Mouse (Mus musculus) lung, adult 2 months (tissue): ENCODE data around the gene Gse1. TPM values are rescaled to one million over a fixed set of nuclear protein-coding genes. Genes with fewer than 3 reads are reported as not detected.

Experiments used
- DNase-seq: peaks from one replicate; pipeline ENCODE4 v3.0.0; 2022
- H3K4me1 ChIP-seq: fragments of 200-500 bp; 2 replicates; pipeline ENCODE4 v1.6.1; 2011; ENCODE audit warnings: low read length; ENCODE audit not compliant: control insufficient read depth, insufficient read depth
- H3K4me3 ChIP-seq: fragments of 200-500 bp; replicated peaks from 2 replicates; pipeline ENCODE3; 2011; ENCODE audit warnings: low read depth, mild to moderate bottlenecking, control low read depth, low read length; ENCODE audit errors: extremely low read depth
- CTCF ChIP-seq: fragments of 200-500 bp; IDR thresholded peaks from 2 replicates; pipeline ENCODE4 v1.5.1; 2011; ENCODE audit warnings: mild to moderate bottlenecking, low read length, control low read depth; ENCODE audit not compliant: insufficient read depth
- POLR2A ChIP-seq: fragments of 200-500 bp; IDR thresholded peaks from 2 replicates; pipeline ENCODE4 v1.6.1; 2011; ENCODE audit warnings: low read depth, mild to moderate bottlenecking, control low read depth, low read length, borderline replicate concordance; ENCODE audit errors: extremely low read depth
- WGBS: fragments of 180-500 bp; shearing (Covaris S2); methylation state at CpG from one replicate; pipeline ENCODE4 v1.1.7; 2018; 5-methylcytosine and 5-hydroxymethylcytosine counted together
- polyA plus RNA-seq: library from polyadenylated mRNA; depleted of rRNA; stranded (reverse); fragments of >200 nt; gene quantifications from 2 replicates; pipeline ENCODE4 v1.2.3, GENCODE M21; 2012

Gene Gse1
- polyA plus RNA-seq, 1 experiment, result 35.6 TPM

GRCm38 (mm10) chr8:120556198-120556892 is 328.1 kb downstream of the Gse1 start:
- no peak for DNase-seq
- no peak overlapping the region for H3K4me3 ChIP-seq
- H3K4me1 ChIP-seq, result no peaks in the 10 kb centered on the region
- no peak for TF ChIP-seq CTCF
- no peak for TF ChIP-seq POLR2A
- WGBS, result 73% methylated on average over 20 of the region's 20 CpGs

GRCm38 (mm10) chr8:120557170-120557965 is 329.1 kb downstream of the Gse1 start:
- H3K4me3 ChIP-seq, result no peak overlapping the region
- H3K4me1 ChIP-seq, result peaks cover 2% of the 10 kb centered on the region; the same call in 1 of the 2 replicates
- DNase-seq, result no peak
- TF ChIP-seq POLR2A, result no peak
- TF ChIP-seq CTCF, result no peak
- WGBS, result 58% methylated on average over 15 of the region's 15 CpGs

GRCm38 (mm10) chr8:120558162-120558561 is 329.9 kb downstream of the Gse1 start:
- WGBS, result 65% methylated on average over 4 of the region's 4 CpGs

GRCm38 (mm10) chr8:120559654-120560053 is 331.4 kb downstream of the Gse1 start:
- H3K4me1 ChIP-seq, result peaks cover 19% of the 10 kb centered on the region
- TF ChIP-seq CTCF, result no peak
- no peak for TF ChIP-seq POLR2A
- DNase-seq, result no peak
- no peak overlapping the region for H3K4me3 ChIP-seq
- 87% methylated on average over 11 of the region's 11 CpGs for WGBS

More at GRCm38 (mm10) chr8:120558162-120558561, 329.9 kb downstream of the Gse1 start:
- DNase-seq, result no peak
- peaks cover 9% of the 10 kb centered on the region; the same call in 1 of the 2 replicates for H3K4me1 ChIP-seq
- no peak overlapping the region for H3K4me3 ChIP-seq
- no peak for TF ChIP-seq CTCF
- TF ChIP-seq POLR2A, result no peak

- WGBS, result 87% methylated on average over 5 of the region's 5 CpGs
These were observed 332.3 kb downstream of the Gse1 start for GRCm38 (mm10) chr8:120560535-120560934.

GRCm38 (mm10) chr8:120561539-120562435 is 333.5 kb downstream of the Gse1 start:
- Histone ChIP-seq H3K4me1 (peaks cover 19% of the 10 kb centered on the region), H3K4me3 (no peak overlapping the region)
- 75% methylated on average over 22 of the region's 22 CpGs for WGBS
- DNase-seq, result peak; percentile 39
- TF ChIP-seq POLR2A (no peak), CTCF (peak; percentile 52)

More at GRCm38 (mm10) chr8:120560535-120560934, 332.3 kb downstream of the Gse1 start:
- Histone ChIP-seq H3K4me3 (no peak overlapping the region), H3K4me1 (peaks cover 19% of the 10 kb centered on the region)
- TF ChIP-seq POLR2A, result no peak
- TF ChIP-seq CTCF, result no peak
- DNase-seq, result no peak

GRCm38 (mm10) chr8:120562680-120563347 is 334.6 kb downstream of the Gse1 start:
- WGBS, result 91% methylated on average over 18 of the region's 18 CpGs
- DNase-seq, result no peak
- TF ChIP-seq POLR2A, result no peak
- Histone ChIP-seq H3K4me1 (peaks cover 19% of the 10 kb centered on the region), H3K4me3 (no peak overlapping the region)

- WGBS, result 33% methylated on average over 8 of the region's 8 CpGs
- DNase-seq, result no peak
- Histone ChIP-seq H3K4me3 (no peak overlapping the region), H3K4me1 (peaks cover 19% of the 10 kb centered on the region)
- no peak for TF ChIP-seq CTCF
- TF ChIP-seq POLR2A, result no peak
These were observed 335.1 kb downstream of the Gse1 start for GRCm38 (mm10) chr8:120563348-120563724.
